In the genomic region with DNA sequence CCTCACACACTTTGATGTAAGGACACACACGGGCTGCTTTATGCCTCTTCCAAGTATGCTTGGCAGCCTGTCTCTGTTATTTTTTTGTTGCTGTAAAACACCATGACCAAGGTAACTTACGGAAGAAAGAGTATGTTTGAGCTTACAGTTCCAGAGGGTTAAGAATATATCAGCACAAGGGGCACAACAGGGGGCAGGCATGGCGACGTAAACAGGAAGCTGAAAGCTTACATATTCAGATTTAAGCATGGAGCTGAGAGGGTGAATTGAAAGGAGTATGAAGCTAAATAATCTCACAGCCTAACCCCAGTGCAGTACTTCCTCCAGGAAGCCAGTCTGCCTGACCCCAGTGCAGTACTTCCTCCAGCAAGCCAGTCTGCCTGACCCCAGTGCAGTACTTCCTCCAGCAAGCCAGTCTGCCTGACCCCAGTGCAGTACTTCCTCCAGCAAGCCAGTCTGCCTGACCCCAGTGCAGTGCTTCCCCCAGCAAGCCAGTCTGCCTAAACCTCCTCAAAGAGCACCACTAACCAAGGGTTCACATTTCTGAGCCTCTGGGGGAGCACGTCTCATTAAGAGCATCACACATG, we compare ENCODE assay signal across 15 mouse cellular contexts. TPM values are rescaled to one million over a fixed set of nuclear protein-coding genes. Genes with fewer than 3 reads are reported as not detected.
DNase-seq lines count a peak whose midpoint lies in the region; ATAC-seq and TF ChIP-seq lines count a peak whose summit lies in the region.
"Had no signal": no experiment of that assay in that cellular context is flagged by ENCODE, and none has a peak within 500 bp of the region (broad histone marks: within the 10 kb centered on the region; RNA-seq: fewer than 3 reads in every experiment).

No protein-coding gene starts in this region.

- WGBS in kidney, embryonic 15.5 days, result 63% methylated on average over 5 of the region's 5 CpGs
- WGBS in liver, postnatal 0 days (ENCODE audit: insufficient replicate concordance), result 60% methylated on average over 5 of the region's 5 CpGs
- WGBS in forebrain, embryonic 10.5 days, result 79% methylated on average over 5 of the region's 5 CpGs

- TF ChIP-seq CTCF in G1E (IDR thresholded peaks at IDR 0.05; ENCODE audit: low read depth, low read length), result no peak
- no peak for TF ChIP-seq CTCF in liver, postnatal 0 days (IDR thresholded peaks at IDR 0.05; ENCODE audit: low read depth)

- ATAC-seq in kidney, embryonic 15.5 days (replicated peaks; ENCODE audit: low FRiP score), result 0 out of 2 replicates have a peak, but pooled peaks have one; percentile 6
- peak; percentile 62 for ATAC-seq in G1E (ENCODE audit: extremely low read depth, insufficient number of reproducible peaks, low FRiP score, poor library complexity, severe bottlenecking)
- ATAC-seq in liver, postnatal 0 days, result peak; percentile 43
- ATAC-seq: activated CD4-positive, CD25-positive, alpha-beta regulatory T cell, adult 4 months had no signal

- H3K9ac ChIP-seq in kidney, embryonic 15.5 days, result no peak overlapping the region
- no peak overlapping the region for H3K9ac ChIP-seq in liver, postnatal 0 days (replicated peaks)
- H3K9ac ChIP-seq: hindbrain, embryonic 14.5 days had no signal

- H3K4me1 ChIP-seq in kidney, embryonic 15.5 days, result 0 out of 2 replicates have a peak, but pooled peaks cover 3% of the 10 kb centered on the region
- peaks cover 23% of the 10 kb centered on the region for H3K4me1 ChIP-seq in G1E (ENCODE audit: insufficient read depth, low read depth, low read length)
- no peaks in the 10 kb centered on the region for H3K4me1 ChIP-seq in liver, postnatal 0 days (ENCODE audit: insufficient read depth)
- no peaks in the 10 kb centered on the region for H3K4me1 ChIP-seq in forebrain, embryonic 10.5 days

- DNase-seq in kidney, adult 9 months, result no peak
- DNase-seq in A20 (ENCODE audit: low read depth, low spot score), result peak; percentile 22
- DNase-seq in G1E (ENCODE audit: low spot score), result no peak
- DNase-seq in liver, postnatal 0 days, result no peak
- DNase-seq in layer of hippocampus, adult 11-12 months (ENCODE audit: low spot score), result no peak
- no peak for DNase-seq in cerebellum, adult 11-12 months
- DNase-seq in forebrain, embryonic 10.5 days (ENCODE audit: extremely low spot score, low spot score), result no peak
- DNase-seq: cerebellum, adult 9-10 months; gastrocnemius, adult 2 months; kidney, adult 8-10 months had no signal

- no peaks in the 10 kb centered on the region for H3K9me3 ChIP-seq in kidney, embryonic 15.5 days (replicated peaks)
- no peaks in the 10 kb centered on the region for H3K9me3 ChIP-seq in G1E (replicated peaks)
- no peaks in the 10 kb centered on the region for H3K9me3 ChIP-seq in liver, postnatal 0 days (ENCODE audit: low read length)
- no peaks in the 10 kb centered on the region for H3K9me3 ChIP-seq in forebrain, embryonic 10.5 days

- no peak overlapping the region for H3K27ac ChIP-seq in kidney, embryonic 15.5 days
- H3K27ac ChIP-seq in liver, postnatal 0 days (ENCODE audit: low read depth), result peak overlapping the region; percentile 60
- H3K27ac ChIP-seq in forebrain, embryonic 10.5 days, result no peak overlapping the region
- H3K27ac ChIP-seq: gastrocnemius, adult 2 months; hindbrain, embryonic 14.5 days had no signal

- no peak overlapping the region for H3K4me2 ChIP-seq in kidney, embryonic 15.5 days
- no peak overlapping the region for H3K4me2 ChIP-seq in liver, postnatal 0 days (ENCODE audit: low read depth, low read length)
- H3K4me2 ChIP-seq: heart, embryonic 11.5 days; hindbrain, embryonic 14.5 days; midbrain, embryonic 11.5 days had no signal

- TF ChIP-seq EP300 in liver, postnatal 0 days (IDR thresholded peaks at IDR 0.05; ENCODE audit: low read depth), result no peak

- H3K27me3 ChIP-seq in kidney, embryonic 15.5 days, result no peaks in the 10 kb centered on the region
- peaks cover 12% of the 10 kb centered on the region for H3K27me3 ChIP-seq in G1E (ENCODE audit: insufficient read depth, low read length)
- no peaks in the 10 kb centered on the region for H3K27me3 ChIP-seq in liver, postnatal 0 days (ENCODE audit: insufficient read depth, low read length)
- H3K27me3 ChIP-seq in forebrain, embryonic 10.5 days (ENCODE audit: poor library complexity, severe bottlenecking), result no peaks in the 10 kb centered on the region

- no peaks in the 10 kb centered on the region for H3K36me3 ChIP-seq in kidney, embryonic 15.5 days
- H3K36me3 ChIP-seq in G1E (replicated peaks), result no peaks in the 10 kb centered on the region
- no peaks in the 10 kb centered on the region for H3K36me3 ChIP-seq in liver, postnatal 0 days (replicated peaks; ENCODE audit: insufficient read depth, low read length)
- H3K36me3 ChIP-seq in forebrain, embryonic 10.5 days (replicated peaks), result no peaks in the 10 kb centered on the region

- H3K4me3 ChIP-seq in kidney, embryonic 15.5 days (replicated peaks), result no peak overlapping the region
- H3K4me3 ChIP-seq in G1E (ENCODE audit: low read depth, low read length), result no peak overlapping the region
- H3K4me3 ChIP-seq in liver, postnatal 0 days (ENCODE audit: low read depth, low read length), result no peak overlapping the region
- no peak overlapping the region for H3K4me3 ChIP-seq in forebrain, embryonic 10.5 days
- H3K4me3 ChIP-seq: gastrocnemius, adult 2 months had no signal

RNA-seq across cellular contexts. Expression of a gene that starts 49.7 kb away (rescaled TPM):
- 57.3 and 57.4 TPM in 2 replicates for polyA plus RNA-seq in kidney, embryonic 15.5 days (2015; fragmentation: Nextera tagmentation; extraction: Ambion mirVana)
- total RNA-seq in G1E (2014; fragmentation: Nextera tagmentation), result 67.8 and 106 TPM in 2 replicates
- 11.7 and 13.3 TPM in 2 replicates for total RNA-seq in G1E (2017)
- 1.1 and 2.2 TPM in 2 replicates for polyA plus RNA-seq in G1E (2012)
- 26.4 and 26.9 TPM in 2 replicates for polyA plus RNA-seq in liver, postnatal 0 days (2015; fragmentation: Nextera tagmentation; extraction: Ambion mirVana)
- polyA plus RNA-seq in forebrain, embryonic 10.5 days (2016; fragmentation: Nextera tagmentation; extraction: Ambion mirVana), result 45.0 and 48.8 TPM in 2 replicates

Comparison
In these comparisons a context has a peak if more than half of its experiments do, and no peak if none do; other contexts are left out.
1. ATAC-seq: peak in every context shown above with its lines; median percentile 62 in G1E; 43 in liver, postnatal 0 days; 6 in kidney, embryonic 15.5 days.